Mouse (Mus musculus) olfactory bulb, adult 2 months (tissue): ENCODE measurements at regions not wholly inside any gene's neighbourhood (a gene's known extent, or its start where the extent isn't known, plus 50 kb on each side); places are given as distances from the start of the nearest gene placed in this dataset.

Experiments
- H3K27ac ChIP-seq: fragments of 200-500 bp; 2 replicates; pipeline ENCODE4 v1.5.1; 2012; ENCODE audit warnings: low read depth, low read length; ENCODE audit not compliant: insufficient read depth
- H3K4me1 ChIP-seq: fragments of 200-500 bp; 2 replicates; pipeline ENCODE4 v1.6.1; 2012; ENCODE audit warnings: low read length; ENCODE audit not compliant: control insufficient read depth, insufficient read depth
- H3K4me3 ChIP-seq: fragments of 200-500 bp; 2 replicates; pipeline ENCODE4 v1.5.1; 2012; ENCODE audit warnings: mild to moderate bottlenecking, low read depth, low read length, moderate library complexity; ENCODE audit not compliant: insufficient read depth
- CTCF ChIP-seq: fragments of 200-500 bp; IDR thresholded peaks from 2 replicates; pipeline ENCODE4 v1.5.1; 2012; ENCODE audit warnings: low read depth, mild to moderate bottlenecking, low read length, moderate library complexity; ENCODE audit not compliant: insufficient read depth
- POLR2A ChIP-seq: fragments of 200-500 bp; IDR thresholded peaks from 2 replicates; pipeline ENCODE4 v1.6.1; 2012; ENCODE audit warnings: mild to moderate bottlenecking, low read depth, low read length, moderate library complexity; ENCODE audit not compliant: insufficient read depth
- WGBS: fragments of 180-500 bp; shearing (Covaris S2); methylation state at CpG from one replicate; pipeline ENCODE4 v1.1.7; 2018; 5-methylcytosine and 5-hydroxymethylcytosine counted together

DNA sequence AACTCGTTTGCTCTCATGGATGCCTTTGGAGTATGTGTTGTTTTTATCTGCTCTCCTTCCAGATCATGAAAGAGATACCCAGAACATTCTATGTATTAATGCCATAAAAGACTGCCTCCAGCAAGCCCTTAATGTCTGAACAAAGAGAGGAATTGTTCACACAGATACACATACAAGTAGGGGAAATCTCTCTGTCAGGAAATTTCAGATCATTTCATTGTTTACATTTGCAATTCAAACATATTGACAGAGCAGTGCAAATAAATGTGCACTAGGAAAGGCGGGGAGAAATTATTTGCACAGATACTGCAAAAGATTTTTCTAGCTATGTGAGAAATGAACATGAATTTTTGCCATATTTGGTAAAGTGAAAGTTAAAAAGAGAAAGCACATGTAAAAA lies 216.4 kb upstream of the Ube2e3 start:
- WGBS: 61% methylated on average over 2 of the region's 2 CpGs
- no peak overlapping the region for H3K27ac ChIP-seq
- H3K4me3 ChIP-seq: no peak overlapping the region
- H3K4me1 ChIP-seq: no peaks in the 10 kb centered on the region
- no peak for TF ChIP-seq POLR2A
- TF ChIP-seq CTCF: no peak

DNA sequence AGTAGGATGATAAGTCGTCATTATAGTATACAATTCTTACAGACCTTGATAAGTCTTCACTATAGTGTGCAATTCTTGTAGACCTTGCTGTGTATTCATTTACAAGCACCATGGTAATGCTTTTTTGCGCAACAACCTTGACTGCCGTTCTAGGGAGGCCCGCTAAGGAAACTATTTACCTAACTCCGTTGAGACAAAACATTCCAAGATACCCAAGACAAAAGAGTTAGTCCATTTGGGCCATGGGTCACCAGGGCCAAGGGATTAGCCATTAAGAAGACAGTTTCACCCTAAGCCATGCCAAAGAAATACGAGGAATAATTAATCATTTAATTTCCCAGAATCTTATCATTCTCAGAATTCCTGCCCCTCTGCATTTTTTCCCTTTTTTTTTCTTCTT lies 227.6 kb upstream of the Ube2e3 start:
- no peak overlapping the region for H3K4me3 ChIP-seq
- WGBS: 87% methylated on average over 6 of the region's 6 CpGs
- no peak overlapping the region for H3K27ac ChIP-seq
- H3K4me1 ChIP-seq: no peaks in the 10 kb centered on the region
- TF ChIP-seq POLR2A (no peak), CTCF (no peak)

- Histone ChIP-seq H3K4me3 (no peak overlapping the region), H3K4me1 (no peaks in the 10 kb centered on the region), H3K27ac (no peak overlapping the region)
- WGBS: 72% methylated on average over 4 of the region's 4 CpGs
- TF ChIP-seq POLR2A (no peak), CTCF (no peak)
Measured at GRCm38 (mm10) chr2:78625264-78625663, 242.7 kb upstream of the Ube2e3 start.

DNA sequence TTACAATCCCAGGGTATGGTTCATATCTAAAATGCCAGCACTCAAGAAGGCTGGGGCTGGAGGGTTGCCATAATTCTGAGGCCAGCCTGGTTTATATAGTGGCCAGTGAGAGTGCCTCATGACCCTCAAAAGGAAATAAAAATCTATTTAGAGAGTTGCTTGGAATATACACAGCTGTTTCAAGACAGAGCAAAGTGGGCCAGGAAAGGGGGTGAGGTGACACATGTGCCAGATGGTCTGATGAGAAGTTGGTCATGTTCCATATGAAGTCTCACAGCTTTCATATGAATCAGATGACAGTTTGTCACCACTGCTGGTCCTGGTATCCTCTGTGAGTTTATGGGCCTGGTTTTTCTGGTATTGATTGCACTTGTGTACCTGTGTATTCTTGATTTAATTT lies 261.5 kb upstream of the Ube2e3 start:
- Histone ChIP-seq H3K4me3 (no peak overlapping the region), H3K4me1 (no peaks in the 10 kb centered on the region), H3K27ac (no peak overlapping the region)
- TF ChIP-seq CTCF (no peak), POLR2A (no peak)

DNA sequence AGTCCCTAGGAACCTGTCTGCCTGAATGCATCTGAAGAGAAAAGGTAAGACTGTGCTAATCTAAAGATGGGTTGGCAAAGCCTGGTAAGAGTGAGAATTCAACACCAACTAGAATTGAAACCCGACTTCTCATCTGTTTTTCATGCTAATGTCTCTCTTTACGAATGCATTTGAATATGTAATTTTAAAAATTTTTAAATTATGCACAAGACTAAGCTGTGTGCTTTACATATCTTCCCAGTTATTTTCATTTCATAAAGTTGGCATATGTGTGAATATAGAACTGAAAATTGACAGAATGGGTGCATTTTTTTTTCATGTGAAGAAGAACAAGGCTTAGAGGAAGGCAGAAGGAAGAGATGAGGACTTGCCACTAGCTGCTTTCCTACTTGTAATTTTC lies 267.2 kb upstream of the Ube2e3 start:
- no peak for TF ChIP-seq CTCF
- TF ChIP-seq POLR2A: no peak
- WGBS: 96% methylated on average over 2 of the region's 2 CpGs
- H3K4me1 ChIP-seq: peaks cover 2% of the 10 kb centered on the region; the same call in 1 of the 2 replicates
- H3K27ac ChIP-seq: no peak overlapping the region
- no peak overlapping the region for H3K4me3 ChIP-seq

DNA sequence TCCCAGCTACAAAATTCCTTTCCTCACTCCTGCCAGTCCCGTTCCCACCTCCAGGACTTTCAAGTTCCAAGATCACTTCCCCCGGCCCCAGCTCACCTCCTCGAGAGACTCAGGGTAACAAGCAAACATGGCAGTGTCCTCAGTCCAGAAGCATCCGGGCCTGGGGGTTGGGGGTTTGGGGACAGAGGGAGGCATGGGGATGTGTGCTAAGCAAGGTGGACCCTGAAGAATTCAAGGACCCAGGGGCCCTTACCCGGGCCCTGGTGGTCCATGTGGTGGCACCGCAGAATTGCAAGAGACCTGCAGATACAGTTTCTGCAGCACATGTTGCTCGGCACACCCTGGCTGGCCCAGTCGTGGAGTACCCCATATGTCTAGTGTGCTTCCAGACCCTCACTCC lies 269.9 kb upstream of the Ube2e3 start:
- H3K4me1 ChIP-seq: peaks cover 2% of the 10 kb centered on the region; the same call in 1 of the 2 replicates
- no peak overlapping the region for H3K27ac ChIP-seq
- H3K4me3 ChIP-seq: no peak overlapping the region
- TF ChIP-seq POLR2A (no peak), CTCF (no peak)
- WGBS: 91% methylated on average over 8 of the region's 8 CpGs

DNA sequence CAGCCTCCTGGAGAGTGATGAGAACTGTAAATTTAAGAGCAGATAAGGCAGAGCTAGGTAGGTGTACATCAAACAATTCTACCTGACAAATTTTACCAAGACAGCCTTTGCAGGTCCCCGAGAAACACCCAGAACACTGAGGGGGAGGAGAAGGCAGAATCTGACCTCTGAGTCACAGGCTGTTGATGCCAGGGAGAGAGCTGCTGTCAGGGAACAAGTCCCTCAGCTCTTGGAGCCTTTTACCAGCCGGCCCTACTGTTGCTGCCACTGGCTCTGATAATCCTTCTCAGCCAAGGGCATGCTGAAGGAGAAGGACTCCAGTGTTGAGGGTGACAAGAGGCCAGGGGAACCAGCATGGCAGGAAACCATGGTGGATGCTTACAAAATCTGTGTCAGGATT lies 271.7 kb upstream of the Ube2e3 start:
- TF ChIP-seq CTCF (no peak), POLR2A (no peak)
- 55% methylated on average over 2 of the region's 2 CpGs for WGBS
- no peak overlapping the region for H3K4me3 ChIP-seq

GRCm38 (mm10) chr2:78580013-78580412 lies 287.9 kb upstream of the Ube2e3 start:
- Histone ChIP-seq H3K4me1 (no peaks in the 10 kb centered on the region), H3K27ac (no peak overlapping the region), H3K4me3 (no peak overlapping the region)
- WGBS: 80% methylated on average over 6 of the region's 6 CpGs
- TF ChIP-seq POLR2A (no peak), CTCF (no peak)

More for the DNA sequence above, 271.7 kb upstream of the Ube2e3 start:
- no peak overlapping the region for H3K27ac ChIP-seq
- peaks cover 2% of the 10 kb centered on the region; the same call in 1 of the 2 replicates for H3K4me1 ChIP-seq

DNA sequence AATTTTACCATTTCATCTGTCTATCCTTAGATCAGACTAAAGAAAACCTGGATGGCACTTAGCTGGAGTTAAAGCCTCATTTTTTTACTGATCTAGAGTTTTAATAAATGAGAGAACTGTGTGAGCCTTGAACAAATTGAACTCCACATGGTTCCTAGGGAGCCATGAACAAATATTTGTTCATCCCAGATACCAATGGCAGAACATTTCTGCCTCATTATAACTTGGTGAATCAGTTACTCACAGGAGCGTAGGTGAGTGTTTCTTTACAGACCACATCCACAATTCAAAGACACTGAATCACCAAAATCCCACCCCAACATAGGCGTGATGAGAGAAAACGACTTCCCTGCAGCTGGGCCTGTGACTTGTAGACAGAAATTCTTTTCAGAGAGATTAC lies 295.4 kb upstream of the Ube2e3 start:
- TF ChIP-seq CTCF (no peak), POLR2A (no peak)
- H3K27ac ChIP-seq: no peak overlapping the region
- WGBS: 65% methylated on average over 3 of the region's 3 CpGs
- no peaks in the 10 kb centered on the region for H3K4me1 ChIP-seq
- no peak overlapping the region for H3K4me3 ChIP-seq

GRCm38 (mm10) chr2:78558128-78558527 lies 309.8 kb upstream of the Ube2e3 start:
- 56% methylated on average over 1 of the region's 1 CpGs for WGBS
- H3K4me3 ChIP-seq: no peak overlapping the region
- no peaks in the 10 kb centered on the region for H3K4me1 ChIP-seq
- no peak overlapping the region for H3K27ac ChIP-seq
- TF ChIP-seq CTCF (no peak), POLR2A (no peak)
